Mouse (Mus musculus) liver, embryonic 13.5 days (tissue): ENCODE results near the gene Mbnl1. TPM values are rescaled to one million over a fixed set of nuclear protein-coding genes. Genes with fewer than 3 reads are reported as not detected.

Source experiments
- ATAC-seq: fragments of 200-750 bp; cut with Nextera tagmentation; 2 replicates; pipeline ENCODE4 v1.8.0; 2017; ENCODE audit warnings: low read depth, mild to moderate bottlenecking, moderate number of reproducible peaks, moderate library complexity
- DNase-seq: peaks from one replicate; pipeline ENCODE4 v3.0.0; 2022
- H3K27ac ChIP-seq: fragments of 300-500 bp; sonication (generic); 2 replicates; pipeline ENCODE4 v1.5.1; 2015; ENCODE audit warnings: moderate library complexity, mild to moderate bottlenecking, inconsistent platforms
- H3K27me3 ChIP-seq: fragments of 300-500 bp; sonication (generic); 2 replicates; pipeline ENCODE4 v1.6.1; 2015; ENCODE audit warnings: mild to moderate bottlenecking, inconsistent platforms
- H3K36me3 ChIP-seq: fragments of 300-500 bp; sonication (generic); 2 replicates; pipeline ENCODE4 v1.6.1; 2015; ENCODE audit warnings: mild to moderate bottlenecking, inconsistent platforms
- H3K4me1 ChIP-seq: fragments of 300-500 bp; sonication (generic); replicated peaks from 2 replicates; pipeline ENCODE4 v1.6.1; 2015; ENCODE audit warnings: inconsistent platforms
- H3K4me2 ChIP-seq: fragments of 300-500 bp; sonication (generic); 2 replicates; pipeline ENCODE4 v1.6.1; 2015; ENCODE audit warnings: inconsistent platforms, mild to moderate bottlenecking, moderate library complexity
- H3K4me3 ChIP-seq: fragments of 300-500 bp; sonication (generic); replicated peaks from 2 replicates; pipeline ENCODE4 v1.5.1; 2015; ENCODE audit warnings: mild to moderate bottlenecking, inconsistent platforms
- H3K9ac ChIP-seq: fragments of 300-500 bp; sonication (generic); 2 replicates; pipeline ENCODE4 v1.6.1; 2015; ENCODE audit warnings: mild to moderate bottlenecking, inconsistent platforms
- H3K9me3 ChIP-seq: fragments of 300-500 bp; sonication (generic); replicated peaks from 2 replicates; pipeline ENCODE4 v1.6.1; 2016; ENCODE audit warnings: inconsistent platforms
- WGBS: fragments of 180-500 bp; shearing (Covaris S2); methylation state at CpG from one replicate; pipeline ENCODE4 v1.1.7; 2015; ENCODE audit not compliant: insufficient replicate concordance; 5-methylcytosine and 5-hydroxymethylcytosine counted together
- polyA plus RNA-seq: library from polyadenylated mRNA; unstranded; fragments of >200 nt; fragmentation: Nextera tagmentation; extraction: Ambion mirVana; gene quantifications from 2 replicates; pipeline ENCODE4 v1.2.1, GENCODE M21; 2015

Gene Mbnl1
- polyA plus RNA-seq, 1 experiment from 2014 or later = 123 TPM

DNA sequence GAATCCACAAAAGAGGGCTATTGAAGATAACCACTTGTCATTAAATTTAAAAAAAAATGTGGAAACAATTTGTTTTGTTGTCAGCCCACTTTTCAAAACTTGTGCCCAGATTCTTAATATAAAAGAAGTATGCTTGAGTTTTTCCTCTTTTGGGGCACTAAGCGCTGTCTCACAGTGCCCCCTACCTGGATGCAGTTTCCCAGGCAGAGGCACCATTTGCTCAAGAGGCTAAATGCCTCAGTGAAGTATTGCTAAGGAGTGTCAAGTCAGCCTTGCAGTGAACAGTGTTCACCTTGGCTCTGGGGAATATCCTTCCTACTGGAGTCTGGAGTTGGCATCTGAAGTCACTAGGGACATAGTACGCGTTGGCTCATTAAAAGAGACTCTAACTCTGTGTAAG, 113.4 kb downstream of the Mbnl1 start:
- H3K9me3 ChIP-seq = no peaks in the 10 kb centered on the region
- H3K4me3 ChIP-seq = no peak overlapping the region
- H3K36me3 ChIP-seq = no peaks in the 10 kb centered on the region
- DNase-seq = no peak
- ATAC-seq = no peak
- no peak overlapping the region for H3K27ac ChIP-seq
- WGBS = 93% methylated on average over 3 of the region's 3 CpGs
- H3K4me1 ChIP-seq = peaks cover 53% of the 10 kb centered on the region
- no peaks in the 10 kb centered on the region for H3K27me3 ChIP-seq
- H3K9ac ChIP-seq = no peak overlapping the region
- H3K4me2 ChIP-seq = no peak overlapping the region

DNA sequence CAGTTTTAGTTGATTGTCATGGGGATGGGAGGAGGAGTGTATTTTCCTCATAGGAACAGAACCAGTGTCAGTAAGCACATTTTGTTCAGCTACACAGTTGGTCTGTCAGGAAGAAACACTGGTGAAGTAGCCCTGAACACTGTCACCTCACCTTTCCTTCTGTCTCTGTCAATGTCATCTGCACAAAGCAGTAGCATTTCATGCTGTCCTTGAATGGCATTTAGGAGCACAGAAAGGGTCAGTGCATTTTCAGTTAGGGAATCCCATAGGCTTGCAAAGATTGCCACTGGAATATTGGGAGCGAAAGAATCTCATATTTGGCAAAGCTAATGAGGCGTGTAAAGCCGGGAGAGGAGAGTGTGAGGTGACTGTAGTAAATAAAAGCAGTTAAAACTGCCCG, 114.5 kb downstream of the Mbnl1 start:
- 82% methylated on average over 4 of the region's 4 CpGs for WGBS
- no peak for ATAC-seq

DNA sequence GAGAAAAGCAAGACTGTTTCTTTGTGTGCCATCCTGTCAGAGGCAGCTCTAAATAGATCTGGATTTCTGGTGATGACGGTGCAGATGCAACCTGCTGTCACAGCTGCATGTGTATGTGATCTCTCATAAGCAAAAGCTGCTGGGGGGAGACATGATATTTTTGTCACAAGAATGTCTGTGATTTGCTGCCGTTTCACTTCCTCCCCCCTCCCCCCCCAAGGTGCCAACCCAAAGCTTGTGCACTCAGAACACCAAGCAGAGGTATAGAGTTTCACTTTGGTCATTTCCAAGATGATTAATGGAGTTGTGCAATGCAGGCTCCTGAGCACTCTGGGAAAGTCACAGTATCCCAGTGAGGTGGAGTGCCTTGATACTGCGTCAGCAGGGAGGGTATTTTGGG, 116.7 kb downstream of the Mbnl1 start:
- H3K4me1 ChIP-seq = peaks cover 52% of the 10 kb centered on the region
- no peak for ATAC-seq
- WGBS = 56% methylated on average over 3 of the region's 3 CpGs
- no peak overlapping the region for H3K4me2 ChIP-seq
- no peaks in the 10 kb centered on the region for H3K27me3 ChIP-seq
- H3K9ac ChIP-seq = no peak overlapping the region
- H3K9me3 ChIP-seq = no peaks in the 10 kb centered on the region
- no peaks in the 10 kb centered on the region for H3K36me3 ChIP-seq
- no peak overlapping the region for H3K4me3 ChIP-seq
- H3K27ac ChIP-seq = no peak overlapping the region
- no peak for DNase-seq

More for the DNA sequence above, 114.5 kb downstream of the Mbnl1 start:
- Histone ChIP-seq H3K4me1 (peaks cover 50% of the 10 kb centered on the region), H3K9me3 (no peaks in the 10 kb centered on the region), H3K27ac (no peak overlapping the region), H3K27me3 (no peaks in the 10 kb centered on the region), H3K4me3 (no peak overlapping the region), H3K36me3 (no peaks in the 10 kb centered on the region), H3K4me2 (no peak overlapping the region), H3K9ac (no peak overlapping the region)
- no peak for DNase-seq

DNA sequence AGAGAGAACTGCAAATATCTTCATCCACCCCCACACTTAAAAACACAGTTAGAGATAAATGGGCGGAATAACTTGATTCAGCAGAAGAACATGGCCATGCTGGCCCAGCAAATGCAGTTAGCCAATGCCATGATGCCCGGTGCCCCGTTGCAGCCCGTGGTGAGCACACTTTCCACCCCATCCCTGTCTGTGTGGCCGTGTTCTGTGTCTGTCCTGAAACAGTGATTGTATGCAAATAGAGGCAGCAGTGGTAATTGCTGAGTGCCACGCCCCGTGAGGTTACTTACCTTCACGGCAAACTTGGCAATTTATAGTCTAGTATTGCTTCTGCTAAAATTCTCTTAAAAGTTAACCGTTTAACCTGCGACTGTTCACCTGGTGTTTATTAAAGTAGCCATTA, 123.0 kb downstream of the Mbnl1 start:
- H3K27me3 ChIP-seq = no peaks in the 10 kb centered on the region
- no peaks in the 10 kb centered on the region for H3K9me3 ChIP-seq
- H3K36me3 ChIP-seq = peaks cover 27% of the 10 kb centered on the region
- no peak overlapping the region for H3K4me2 ChIP-seq
- no peak for DNase-seq
- no peak for ATAC-seq
- no peak overlapping the region for H3K4me3 ChIP-seq
- peaks cover 43% of the 10 kb centered on the region for H3K4me1 ChIP-seq
- H3K9ac ChIP-seq = no peak overlapping the region
- WGBS = 82% methylated on average over 10 of the region's 10 CpGs
- H3K27ac ChIP-seq = no peak overlapping the region

DNA sequence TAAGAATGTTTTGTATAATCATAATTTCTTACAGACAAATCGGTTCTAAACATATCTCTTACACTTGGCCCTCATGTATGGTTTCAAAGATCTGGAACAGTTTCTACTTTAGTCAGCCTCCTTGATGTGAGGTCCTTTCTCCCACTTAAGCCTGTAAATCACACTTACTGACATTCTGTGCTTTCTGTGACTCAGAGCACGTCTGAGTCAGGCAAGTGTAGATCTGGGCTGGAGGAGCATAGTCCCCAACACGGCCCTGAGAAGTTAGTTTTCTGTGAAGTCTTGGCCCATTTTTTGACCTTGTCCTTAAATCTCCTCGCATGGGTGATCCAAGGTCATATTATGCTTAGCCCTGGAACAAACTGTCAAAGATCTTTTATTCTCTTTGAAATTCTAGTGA, 124.4 kb downstream of the Mbnl1 start:
- ATAC-seq (no peak), DNase-seq (no peak)
- Histone ChIP-seq H3K27me3 (no peaks in the 10 kb centered on the region), H3K36me3 (peaks cover 27% of the 10 kb centered on the region), H3K9me3 (no peaks in the 10 kb centered on the region), H3K27ac (no peak overlapping the region), H3K4me1 (peaks cover 49% of the 10 kb centered on the region), H3K4me3 (no peak overlapping the region), H3K9ac (no peak overlapping the region), H3K4me2 (no peak overlapping the region)
- 82% methylated on average over 4 of the region's 4 CpGs for WGBS

- Histone ChIP-seq H3K36me3 (peaks cover 38% of the 10 kb centered on the region), H3K27ac (no peak overlapping the region; the same call in 1 of the 2 replicates), H3K4me1 (peaks cover 64% of the 10 kb centered on the region), H3K4me2 (no peak overlapping the region), H3K9ac (no peak overlapping the region), H3K27me3 (no peaks in the 10 kb centered on the region), H3K4me3 (no peak overlapping the region), H3K9me3 (no peaks in the 10 kb centered on the region)
- WGBS = 23% methylated on average over 4 of the region's 4 CpGs
- peak; percentile 56 for DNase-seq
- no peak for ATAC-seq
Observed at GRCm38 (mm10) chr3:60601686-60602085, 129.1 kb downstream of the Mbnl1 start.

- peaks cover 71% of the 10 kb centered on the region for H3K4me1 ChIP-seq
Observed at GRCm38 (mm10) chr3:60602923-60603549, 130.4 kb downstream of the Mbnl1 start.

DNA sequence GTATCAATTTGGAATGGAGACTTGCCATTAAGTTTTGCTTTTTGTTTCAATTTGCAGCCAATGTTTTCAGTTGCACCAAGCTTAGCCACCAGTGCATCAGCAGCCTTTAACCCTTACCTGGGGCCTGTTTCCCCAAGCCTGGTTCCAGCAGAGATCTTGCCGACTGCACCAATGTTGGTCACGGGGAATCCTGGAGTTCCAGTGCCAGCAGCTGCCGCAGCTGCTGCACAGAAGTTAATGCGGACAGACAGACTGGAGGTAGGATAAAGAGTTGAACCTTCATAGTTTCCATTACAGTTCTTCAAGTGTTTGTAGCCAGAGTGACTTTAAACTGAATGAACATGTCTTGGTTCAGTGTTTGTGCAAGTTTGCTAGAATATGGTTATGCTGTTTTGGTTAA, 131.0 kb downstream of the Mbnl1 start:
- H3K9ac ChIP-seq = peak overlapping the region; percentile 57
- peak overlapping the region; percentile 91 for H3K27ac ChIP-seq
- ATAC-seq (no peak), DNase-seq (peak; percentile 13)
- peaks cover 66% of the 10 kb centered on the region for H3K4me1 ChIP-seq
- H3K9me3 ChIP-seq = no peaks in the 10 kb centered on the region
- peaks cover 24% of the 10 kb centered on the region for H3K36me3 ChIP-seq
- peak overlapping the region; percentile 18 for H3K4me3 ChIP-seq
- 72% methylated on average over 4 of the region's 4 CpGs for WGBS
- no peaks in the 10 kb centered on the region for H3K27me3 ChIP-seq
- H3K4me2 ChIP-seq = peak overlapping the region; percentile 59

More at GRCm38 (mm10) chr3:60602923-60603549, 130.4 kb downstream of the Mbnl1 start:
- WGBS = 28% methylated on average over 4 of the region's 4 CpGs
- H3K9me3 ChIP-seq = no peaks in the 10 kb centered on the region
- no peak overlapping the region for H3K4me3 ChIP-seq
- no peaks in the 10 kb centered on the region for H3K27me3 ChIP-seq
- peak overlapping the region; percentile 34 for H3K4me2 ChIP-seq
- peak overlapping the region; percentile 91 for H3K27ac ChIP-seq
- DNase-seq (peak; percentile 80), ATAC-seq (peak; percentile 96)
- H3K36me3 ChIP-seq = peaks cover 28% of the 10 kb centered on the region
- peak overlapping the region; percentile 26; the same call in 1 of the 2 replicates for H3K9ac ChIP-seq

DNA sequence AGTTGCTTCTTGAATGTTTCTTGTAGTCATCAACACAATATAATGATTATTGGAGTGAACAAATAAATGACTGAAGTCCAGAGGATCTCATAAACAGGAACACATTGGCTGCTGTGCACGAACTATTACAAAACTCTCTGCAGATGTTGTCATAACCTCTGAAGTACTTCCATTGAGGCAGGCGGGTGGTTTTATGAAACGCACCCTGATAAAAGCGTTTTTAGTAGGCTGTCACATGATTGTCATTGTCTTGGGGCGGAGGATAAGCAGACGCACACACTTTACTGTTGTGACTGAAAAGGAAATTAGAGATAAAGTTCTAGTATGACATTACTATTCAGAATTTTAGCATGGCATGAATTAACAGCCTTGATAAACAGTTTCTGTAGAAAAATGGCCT, 131.6 kb downstream of the Mbnl1 start:
- H3K4me2 ChIP-seq = peak overlapping the region; percentile 59
- DNase-seq (peak; percentile 33), ATAC-seq (0 out of 2 replicates have a peak, but pooled peaks have one; percentile 4)
- peaks cover 20% of the 10 kb centered on the region for H3K36me3 ChIP-seq
- peaks cover 64% of the 10 kb centered on the region for H3K4me1 ChIP-seq
- WGBS = 21% methylated on average over 6 of the region's 6 CpGs
- H3K9me3 ChIP-seq = no peaks in the 10 kb centered on the region
- H3K4me3 ChIP-seq = no peak overlapping the region
- no peaks in the 10 kb centered on the region for H3K27me3 ChIP-seq
- peak overlapping the region; percentile 91 for H3K27ac ChIP-seq
- H3K9ac ChIP-seq = peak overlapping the region; percentile 57; the same call in 1 of the 2 replicates

- no peak overlapping the region for H3K9ac ChIP-seq
- no peaks in the 10 kb centered on the region for H3K27me3 ChIP-seq
Observed at GRCm38 (mm10) chr3:60608952-60609403, 136.3 kb downstream of the Mbnl1 start.

GRCm38 (mm10) chr3:60611839-60612238, 139.2 kb downstream of the Mbnl1 start:
- H3K36me3 ChIP-seq = peaks cover 37% of the 10 kb centered on the region
- ATAC-seq = peak; percentile 11; the same call in 1 of the 2 replicates
- H3K27me3 ChIP-seq = no peaks in the 10 kb centered on the region
- 18% methylated on average over 2 of the region's 2 CpGs for WGBS
- peak; percentile 38 for DNase-seq
- H3K4me3 ChIP-seq = no peak overlapping the region
- peaks cover 29% of the 10 kb centered on the region for H3K4me1 ChIP-seq
- H3K4me2 ChIP-seq = no peak overlapping the region
- no peak overlapping the region for H3K9ac ChIP-seq
- H3K27ac ChIP-seq = no peak overlapping the region
- H3K9me3 ChIP-seq = no peaks in the 10 kb centered on the region

More at GRCm38 (mm10) chr3:60608952-60609403, 136.3 kb downstream of the Mbnl1 start:
- no peak overlapping the region for H3K27ac ChIP-seq
- DNase-seq (no peak), ATAC-seq (no peak)
- no peaks in the 10 kb centered on the region for H3K9me3 ChIP-seq
- H3K4me2 ChIP-seq = no peak overlapping the region
- WGBS = 16% methylated on average over 2 of the region's 2 CpGs
- peaks cover 29% of the 10 kb centered on the region for H3K36me3 ChIP-seq
- no peak overlapping the region for H3K4me3 ChIP-seq
- H3K4me1 ChIP-seq = peaks cover 33% of the 10 kb centered on the region

GRCm38 (mm10) chr3:60613121-60613520, 140.5 kb downstream of the Mbnl1 start:
- Histone ChIP-seq H3K4me2 (no peak overlapping the region), H3K36me3 (peaks cover 43% of the 10 kb centered on the region), H3K27ac (no peak overlapping the region), H3K4me3 (no peak overlapping the region), H3K9ac (no peak overlapping the region), H3K27me3 (no peaks in the 10 kb centered on the region), H3K4me1 (peaks cover 23% of the 10 kb centered on the region), H3K9me3 (no peaks in the 10 kb centered on the region)
- 84% methylated on average over 7 of the region's 7 CpGs for WGBS
- no peak for ATAC-seq
- no peak for DNase-seq
